Mouse (Mus musculus) hindbrain, embryonic 12.5 days (tissue): ENCODE results near the gene Zfp433. TPM values are rescaled to one million over a fixed set of nuclear protein-coding genes. Genes with fewer than 3 reads are reported as not detected.
"Not testable (repeated sequence)": the region's sequence is repeated elsewhere in the genome, so short reads cannot be mapped to it uniquely, and the experiment has no call there.

Experiments used
- ATAC-seq: fragments of 200-750 bp; cut with Nextera tagmentation; 2 replicates; pipeline ENCODE4 v1.8.0; 2017; ENCODE audit warnings: moderate TSS enrichment; ENCODE audit not compliant: low FRiP score
- H3K27ac ChIP-seq: fragments of 300-500 bp; sonication (generic); 2 replicates; pipeline ENCODE4 v1.5.1; 2016; ENCODE audit warnings: mild to moderate bottlenecking
- H3K27me3 ChIP-seq: fragments of 300-500 bp; sonication (generic); 2 replicates; pipeline ENCODE4 v1.6.1; 2016; ENCODE audit warnings: mild to moderate bottlenecking
- H3K36me3 ChIP-seq: fragments of 300-500 bp; sonication (generic); 2 replicates; pipeline ENCODE4 v1.6.1; 2016; ENCODE audit warnings: mild to moderate bottlenecking
- H3K4me1 ChIP-seq: fragments of 300-500 bp; sonication (generic); 2 replicates; pipeline ENCODE4 v1.6.1; 2016
- H3K4me2 ChIP-seq: fragments of 300-500 bp; sonication (generic); replicated peaks from 2 replicates; pipeline ENCODE4 v1.6.1; 2016; ENCODE audit warnings: mild to moderate bottlenecking
- H3K4me3 ChIP-seq: fragments of 300-500 bp; sonication (generic); 2 replicates; pipeline ENCODE4 v1.5.1; 2016; ENCODE audit warnings: mild to moderate bottlenecking
- H3K9ac ChIP-seq: fragments of 300-500 bp; sonication (generic); 2 replicates; pipeline ENCODE4 v1.6.1; 2016; ENCODE audit warnings: mild to moderate bottlenecking, moderate library complexity
- H3K9me3 ChIP-seq: fragments of 300-500 bp; sonication (generic); replicated peaks from 2 replicates; pipeline ENCODE4 v1.6.1; 2016; ENCODE audit warnings: mild to moderate bottlenecking
- WGBS: fragments of 180-500 bp; shearing (Covaris S2); methylation state at CpG from one replicate; pipeline ENCODE4 v1.1.7; 2016; 5-methylcytosine and 5-hydroxymethylcytosine counted together
- polyA plus RNA-seq: library from polyadenylated mRNA; unstranded; fragments of >200 nt; fragmentation: Nextera tagmentation; extraction: Ambion mirVana; gene quantifications from 2 replicates; pipeline ENCODE4 v1.2.1, GENCODE M21; 2016

Zfp433 gene
- polyA plus RNA-seq, result 18.2 and 25.2 TPM in 2 replicates

- no CpG with 5 or more reads among the region's 46 CpGs for WGBS
- ATAC-seq, result peak; percentile 100
- not testable (repeated sequence) for H3K36me3 ChIP-seq, H3K4me3 ChIP-seq, H3K9me3 ChIP-seq, H3K4me1 ChIP-seq, H3K9ac ChIP-seq, H3K4me2 ChIP-seq, H3K27ac ChIP-seq, H3K27me3 ChIP-seq
These were observed at the start of gene Zfp433 for GRCm38 (mm10) chr10:81704531-81705301. Zfp433 (plus strand) TSS chr10:81704825.

- H3K4me1 ChIP-seq, result no peaks in the 10 kb centered on the region
- ATAC-seq, result no peak
- H3K27me3 ChIP-seq, result no peaks in the 10 kb centered on the region
- H3K4me2 ChIP-seq, result no peak overlapping the region
- WGBS, result 96% methylated on average over 10 of the region's 10 CpGs
- peaks cover 58% of the 10 kb centered on the region for H3K9me3 ChIP-seq
- no peak overlapping the region for H3K27ac ChIP-seq
- H3K9ac ChIP-seq, result no peak overlapping the region
- no peak overlapping the region for H3K4me3 ChIP-seq
- H3K36me3 ChIP-seq, result peaks cover 56% of the 10 kb centered on the region
These were observed 49.4 kb upstream of the Zfp433 start for GRCm38 (mm10) chr10:81655178-81655577.

- peaks cover 51% of the 10 kb centered on the region for H3K36me3 ChIP-seq
- 98% methylated on average over 2 of the region's 2 CpGs for whole genome bisulfite sequencing
These were observed 48.5 kb upstream of the Zfp433 start for GRCm38 (mm10) chr10:81656174-81656573.

DNA sequence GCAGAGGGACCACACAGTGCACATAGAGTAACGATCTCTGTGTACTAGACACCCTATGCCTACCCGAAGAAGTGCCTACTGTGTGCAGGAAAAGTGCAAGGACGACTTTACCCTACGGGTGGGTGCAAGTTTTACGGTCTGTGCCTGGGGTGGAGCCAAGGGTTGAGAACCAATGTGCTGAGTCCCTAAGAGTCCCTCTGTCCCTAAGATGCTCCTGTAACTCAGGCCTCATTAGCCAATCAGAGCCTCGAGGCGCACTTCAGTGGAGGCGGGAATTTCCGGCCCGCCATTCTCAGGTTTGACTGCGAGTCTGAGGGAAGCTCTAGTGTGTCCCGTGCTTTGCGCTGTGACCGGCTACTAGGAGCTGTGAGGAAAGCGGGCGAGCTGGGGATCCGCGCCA is 17.5 kb upstream of the Zfp433 start:
- WGBS, result no CpG with 5 or more reads among the region's 18 CpGs
- not testable (repeated sequence) for ATAC-seq, H3K36me3 ChIP-seq, H3K9me3 ChIP-seq, H3K4me2 ChIP-seq, H3K27ac ChIP-seq, H3K4me1 ChIP-seq, H3K27me3 ChIP-seq, H3K4me3 ChIP-seq, H3K9ac ChIP-seq

More at GRCm38 (mm10) chr10:81656174-81656573, 48.5 kb upstream of the Zfp433 start:
- Histone ChIP-seq H3K4me1 (no peaks in the 10 kb centered on the region), H3K27ac (no peak overlapping the region), H3K27me3 (no peaks in the 10 kb centered on the region), H3K4me3 (no peak overlapping the region), H3K4me2 (no peak overlapping the region), H3K9ac (no peak overlapping the region), H3K9me3 (peaks cover 53% of the 10 kb centered on the region)
- ATAC-seq, result no peak

GRCm38 (mm10) chr10:81770506-81771403 is 66.1 kb downstream of the Zfp433 start, which contains the start of gene Gm3055:
Gm3055 (minus strand) TSS chr10:81771161.
- ATAC-seq, result peak; percentile 96
- not testable (repeated sequence) for H3K9me3 ChIP-seq, H3K36me3 ChIP-seq, H3K9ac ChIP-seq, H3K4me3 ChIP-seq, H3K4me1 ChIP-seq, H3K27ac ChIP-seq, H3K4me2 ChIP-seq, H3K27me3 ChIP-seq
- WGBS, result no CpG with 5 or more reads among the region's 43 CpGs

GRCm38 (mm10) chr10:81771404-81771777 is 66.8 kb downstream of the Zfp433 start:
- not testable (repeated sequence) for H3K9me3 ChIP-seq, H3K9ac ChIP-seq, H3K4me3 ChIP-seq, H3K4me1 ChIP-seq, H3K27ac ChIP-seq, H3K4me2 ChIP-seq, H3K27me3 ChIP-seq, H3K36me3 ChIP-seq
- WGBS, result no CpG with 5 or more reads among the region's 3 CpGs
- peak; percentile 62 for ATAC-seq

Other genes starting within 250 kb of the Zfp433 start
- 30.9 and 31.5 TPM in 2 replicates for gene Nfic, start 249.2 kb upstream of the Zfp433 start, polyA plus RNA-seq
- 37.1 and 41.3 TPM in 2 replicates for gene Celf5, start 222.1 kb upstream of the Zfp433 start, polyA plus RNA-seq
- 75.1 and 79.5 TPM in 2 replicates for gene Ncln, start 208.4 kb upstream of the Zfp433 start, polyA plus RNA-seq
- gene S1pr4, start 204.7 kb upstream of the Zfp433 start, polyA plus RNA-seq, result 0.52 and 0.65 TPM in 2 replicates
- gene Gna15, start 180.6 kb upstream of the Zfp433 start, polyA plus RNA-seq, result 0.75 and 0.82 TPM in 2 replicates
- gene Gna11, start 159.6 kb upstream of the Zfp433 start, polyA plus RNA-seq, result 75.2 and 76.3 TPM in 2 replicates
- gene Aes, start 145.3 kb upstream of the Zfp433 start, polyA plus RNA-seq, result 476 and 504 TPM in 2 replicates
- gene Tle2, start 130.3 kb upstream of the Zfp433 start, polyA plus RNA-seq, result 30.6 and 32.1 TPM in 2 replicates
- 8.2 and 8.3 TPM in 2 replicates for gene Tle6, start 103.8 kb upstream of the Zfp433 start, polyA plus RNA-seq
- 1.2 and 1.3 TPM in 2 replicates for gene BC025920, start 98.6 kb upstream of the Zfp433 start, polyA plus RNA-seq
- 52.7 and 55.5 TPM in 2 replicates for gene Sirt6, start 77.0 kb upstream of the Zfp433 start, polyA plus RNA-seq
- 8.6 and 10.5 TPM in 2 replicates for gene Ankrd24, start 76.3 kb upstream of the Zfp433 start, polyA plus RNA-seq
- 5.2 and 5.6 TPM in 2 replicates for gene Gm10778, start 55.8 kb upstream of the Zfp433 start, polyA plus RNA-seq
- gene Gm3055, start 66.3 kb downstream of the Zfp433 start, polyA plus RNA-seq, result 15.0 and 17.2 TPM in 2 replicates
- 2.3 and 2.9 TPM in 2 replicates for gene Gm4767, start 107.4 kb downstream of the Zfp433 start, polyA plus RNA-seq
- gene Gm32687, start 159.1 kb downstream of the Zfp433 start, polyA plus RNA-seq, result 10.2 and 13.7 TPM in 2 replicates
- 3.6 and 6.6 TPM in 2 replicates for gene Zfp781, start 225.7 kb downstream of the Zfp433 start, polyA plus RNA-seq